Mouse (Mus musculus) midbrain, embryonic 15.5 days (tissue): ENCODE measurements around the gene Bcr. TPM values are rescaled to one million over a fixed set of nuclear protein-coding genes. Genes with fewer than 3 reads are reported as not detected.
"Not testable (repeated sequence)": the region's sequence is repeated elsewhere in the genome, so short reads cannot be mapped to it uniquely, and the experiment has no call there.

Source experiments
- ATAC-seq: fragments of 200-750 bp; cut with Nextera tagmentation; replicated peaks from 2 replicates; pipeline ENCODE4 v1.8.0; 2017; ENCODE audit warnings: moderate TSS enrichment
- H3K27ac ChIP-seq: fragments of 300-500 bp; sonication (generic); 2 replicates; pipeline ENCODE4 v1.5.1; 2015; ENCODE audit warnings: mild to moderate bottlenecking, inconsistent platforms
- H3K27me3 ChIP-seq: fragments of 300-500 bp; sonication (generic); replicated peaks from 2 replicates; pipeline ENCODE4 v1.6.1; 2015; ENCODE audit warnings: inconsistent platforms
- H3K36me3 ChIP-seq: fragments of 300-500 bp; sonication (generic); replicated peaks from 2 replicates; pipeline ENCODE4 v1.6.1; 2015; ENCODE audit warnings: inconsistent platforms
- H3K4me1 ChIP-seq: fragments of 300-500 bp; sonication (generic); 2 replicates; pipeline ENCODE4 v1.6.1; 2015; ENCODE audit warnings: inconsistent platforms
- H3K4me2 ChIP-seq: fragments of 300-500 bp; sonication (generic); 2 replicates; pipeline ENCODE4 v1.6.1; 2015; ENCODE audit warnings: inconsistent platforms, mild to moderate bottlenecking, moderate library complexity
- H3K4me3 ChIP-seq: fragments of 300-500 bp; sonication (generic); 2 replicates; pipeline ENCODE4 v1.5.1; 2015; ENCODE audit warnings: mild to moderate bottlenecking, inconsistent platforms
- H3K9ac ChIP-seq: fragments of 300-500 bp; sonication (generic); 2 replicates; pipeline ENCODE4 v1.6.1; 2015; ENCODE audit warnings: mild to moderate bottlenecking, inconsistent platforms
- H3K9me3 ChIP-seq: fragments of 300-500 bp; sonication (generic); 2 replicates; pipeline ENCODE4 v1.6.1; 2016; ENCODE audit warnings: inconsistent platforms
- whole genome bisulfite sequencing: fragments of 180-500 bp; shearing (Covaris S2); methylation state at CpG from one replicate; pipeline ENCODE4 v1.1.7; 2015; ENCODE audit warnings: mixed read lengths; 5-methylcytosine and 5-hydroxymethylcytosine counted together
- polyA plus RNA-seq: library from polyadenylated mRNA; unstranded; fragments of >200 nt; fragmentation: Nextera tagmentation; extraction: Ambion mirVana; gene quantifications from 2 replicates; pipeline ENCODE4 v1.2.1, GENCODE M21; 2015

Bcr gene
- polyA plus RNA-seq, 1 experiment from 2014 or later, result 19.2 TPM

DNA sequence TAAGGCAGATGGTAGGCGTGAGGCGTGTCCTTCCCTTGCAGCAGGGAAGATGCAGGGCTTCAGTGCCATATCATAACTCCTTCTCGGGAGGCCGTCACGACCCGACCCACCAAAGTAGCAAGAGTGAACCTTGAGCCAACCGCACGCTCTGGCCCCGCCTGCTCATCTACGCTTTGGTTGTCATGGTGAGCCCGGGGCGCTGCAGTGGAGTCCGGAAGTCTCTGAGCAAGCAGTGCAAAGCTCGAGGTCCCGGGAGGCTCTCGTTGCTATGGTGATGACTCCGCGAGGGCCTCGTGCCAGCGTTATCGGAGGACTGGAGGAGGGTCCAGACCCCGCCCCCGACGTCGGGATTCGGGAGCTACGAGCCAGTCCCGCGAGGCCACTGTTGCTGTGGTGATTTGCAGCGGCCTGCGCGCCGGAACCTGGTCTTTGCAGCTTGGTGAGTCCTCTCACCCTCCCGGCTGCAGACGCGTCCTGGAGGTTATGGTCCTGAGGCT is 23.5 kb upstream of the Bcr start, which contains the start of gene Rab36:
Gene Rab36 (plus strand): TSS at position 176 of the 497 bp plus-strand sequence.
- Histone ChIP-seq H3K9me3 (no peaks in the 10 kb centered on the region), H3K36me3 (no peaks in the 10 kb centered on the region), H3K4me1 (peaks cover 45% of the 10 kb centered on the region), H3K4me2 (peak within 1 kb of the TSS; percentile 65), H3K4me3 (peak within 1 kb of the TSS; percentile 44), H3K9ac (peak within 1 kb of the TSS; percentile 37), H3K27ac (peak within 1 kb of the TSS; percentile 86), H3K27me3 (no peaks in the 10 kb centered on the region)
- under 1% methylated on average over 36 of the region's 36 CpGs for WGBS
- ATAC-seq, result peak; percentile 94

DNA sequence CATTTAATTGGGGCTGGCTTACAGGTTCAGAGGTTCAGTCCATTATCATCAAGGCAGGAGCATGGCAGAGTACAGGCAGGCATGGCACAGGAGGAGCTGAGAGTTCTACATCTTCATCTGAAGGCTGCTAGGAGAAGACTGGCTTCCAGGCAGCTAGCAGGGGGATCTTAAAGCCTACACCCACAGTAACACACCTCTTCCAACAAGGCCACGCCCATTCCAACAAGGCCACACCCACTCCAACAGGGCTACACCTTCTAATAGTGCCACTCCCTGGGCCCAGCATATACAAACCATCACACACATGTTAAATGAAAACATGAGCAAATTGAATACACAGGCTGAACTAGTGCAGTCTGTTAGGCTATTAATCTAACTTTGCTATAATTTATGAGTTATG is 18.3 kb upstream of the Bcr start:
- H3K27me3 ChIP-seq, H3K9ac ChIP-seq, H3K4me3 ChIP-seq, ATAC-seq, H3K9me3 ChIP-seq, H3K36me3 ChIP-seq, H3K4me2 ChIP-seq, H3K27ac ChIP-seq: not testable (repeated sequence)
- 24% methylated on average over 1 of the region's 1 CpGs for WGBS
- H3K4me1 ChIP-seq, result peaks cover 18% of the 10 kb centered on the region

DNA sequence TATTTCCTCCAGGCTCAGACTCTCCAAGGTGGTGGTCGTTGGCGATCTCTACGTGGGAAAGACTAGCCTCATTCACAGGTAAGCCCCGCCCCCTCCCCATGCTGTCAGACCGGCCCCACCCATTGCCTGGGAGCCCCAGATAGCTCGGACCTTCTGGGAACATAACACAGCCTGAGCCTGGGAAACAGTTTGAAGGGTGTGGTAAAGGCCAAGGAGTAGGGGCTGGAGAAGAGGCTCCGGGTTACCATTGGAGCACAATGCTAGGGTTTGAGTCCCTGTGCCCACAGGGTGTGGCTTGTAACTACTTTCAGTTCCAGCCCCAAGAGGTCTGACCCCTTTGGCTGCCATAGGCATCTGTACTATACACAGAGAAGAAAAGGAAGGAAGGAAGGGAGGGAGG is 15.9 kb upstream of the Bcr start:
- H3K4me1 ChIP-seq, result peaks cover 4% of the 10 kb centered on the region; the same call in 1 of the 2 replicates
- WGBS, result 46% methylated on average over 7 of the region's 7 CpGs

DNA sequence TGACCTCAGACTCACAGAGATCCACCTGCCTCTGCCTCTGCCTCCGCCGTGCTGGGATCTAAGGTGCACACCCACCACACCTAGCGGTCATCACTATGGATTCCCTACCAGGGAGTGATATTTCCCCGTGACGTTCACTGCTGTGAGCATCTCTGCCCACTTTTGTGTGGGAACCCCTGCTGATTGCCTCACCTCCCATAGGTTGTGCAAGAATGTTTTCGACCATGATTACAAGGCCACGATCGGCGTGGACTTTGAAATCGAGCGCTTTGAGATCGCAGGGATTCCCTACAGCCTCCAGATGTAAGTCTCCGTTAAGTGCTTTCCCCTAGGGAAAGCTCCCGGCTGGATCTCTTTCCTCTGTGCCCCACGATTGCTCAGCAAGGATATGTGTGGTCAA is 14.6 kb upstream of the Bcr start:
- Histone ChIP-seq H3K27me3 (no peaks in the 10 kb centered on the region), H3K9me3 (no peaks in the 10 kb centered on the region), H3K9ac (no peak overlapping the region), H3K36me3 (0 out of 2 replicates have a peak, but pooled peaks cover 4% of the 10 kb centered on the region), H3K4me1 (peaks cover 4% of the 10 kb centered on the region; the same call in 1 of the 2 replicates), H3K27ac (no peak overlapping the region), H3K4me3 (no peak overlapping the region), H3K4me2 (no peak overlapping the region)
- no peak for ATAC-seq
- 90% methylated on average over 15 of the region's 15 CpGs for WGBS

More for the DNA sequence above, 15.9 kb upstream of the Bcr start:
- no peaks in the 10 kb centered on the region for H3K9me3 ChIP-seq
- H3K4me2 ChIP-seq, result no peak overlapping the region
- H3K9ac ChIP-seq, result no peak overlapping the region
- H3K4me3 ChIP-seq, result no peak overlapping the region
- H3K36me3 ChIP-seq, result 0 out of 2 replicates have a peak, but pooled peaks cover 4% of the 10 kb centered on the region
- no peak for ATAC-seq
- no peak overlapping the region for H3K27ac ChIP-seq
- H3K27me3 ChIP-seq, result no peaks in the 10 kb centered on the region

DNA sequence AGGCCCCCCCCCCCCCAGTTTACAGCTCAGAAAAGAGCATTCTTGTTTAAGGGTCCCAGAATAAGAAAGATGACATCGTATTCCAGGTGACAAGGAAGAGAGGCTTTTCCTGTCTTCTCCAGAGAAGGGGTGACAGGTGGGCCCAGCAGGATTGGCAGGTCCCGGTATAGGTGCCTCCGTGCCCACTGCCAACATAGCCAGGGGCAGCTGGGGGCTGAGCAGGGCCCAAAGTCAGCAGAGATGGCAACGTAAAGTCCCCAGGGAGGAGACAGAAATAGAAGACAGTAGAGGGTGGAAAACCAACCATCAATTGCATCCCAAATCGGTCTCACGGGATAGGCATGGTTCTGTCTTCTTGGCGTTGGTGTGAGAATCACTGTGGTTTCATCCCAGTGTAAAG is 11.7 kb upstream of the Bcr start:
- Histone ChIP-seq H3K9me3 (no peaks in the 10 kb centered on the region), H3K4me1 (no peaks in the 10 kb centered on the region), H3K27ac (no peak overlapping the region), H3K4me2 (no peak overlapping the region), H3K36me3 (0 out of 2 replicates have a peak, but pooled peaks cover 4% of the 10 kb centered on the region), H3K9ac (no peak overlapping the region), H3K4me3 (no peak overlapping the region), H3K27me3 (no peaks in the 10 kb centered on the region)
- 91% methylated on average over 7 of the region's 7 CpGs for WGBS
- ATAC-seq, result no peak

DNA sequence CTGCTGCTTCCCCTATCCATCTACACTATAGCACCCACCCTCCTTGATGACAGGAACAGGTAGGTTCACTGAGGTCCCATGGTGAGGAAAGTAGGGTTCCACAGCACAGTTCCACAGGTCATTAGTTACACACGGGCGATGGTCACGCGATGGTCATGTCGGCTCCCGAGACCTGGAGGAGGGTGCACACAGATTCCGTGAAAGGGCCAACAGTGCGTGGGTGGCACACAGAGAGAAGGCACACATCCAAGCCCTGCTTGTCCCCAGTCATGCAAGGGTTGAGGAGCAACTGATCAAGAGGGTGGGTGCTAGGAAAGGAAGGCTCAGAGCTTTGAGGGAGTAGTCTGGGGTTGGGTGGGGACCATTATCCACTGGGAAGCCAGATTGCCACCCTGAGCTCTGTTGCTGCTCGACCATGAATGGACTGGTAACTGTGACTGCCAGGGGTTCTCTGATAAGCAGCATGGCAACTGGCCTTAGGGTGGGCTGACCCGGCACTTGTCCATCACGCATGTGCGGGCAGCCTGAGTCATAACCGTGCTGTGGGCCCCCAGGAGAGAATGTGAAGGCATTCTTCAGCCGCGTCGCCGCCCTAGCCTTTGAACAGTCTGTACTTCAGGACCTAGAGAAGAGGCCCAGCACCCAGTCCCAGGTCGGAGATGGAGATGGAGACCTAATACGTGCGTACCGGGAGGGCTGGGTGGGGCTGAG is 8.9 kb upstream of the Bcr start:
- Histone ChIP-seq H3K9me3 (no peaks in the 10 kb centered on the region), H3K4me2 (no peak overlapping the region), H3K27me3 (no peaks in the 10 kb centered on the region), H3K27ac (no peak overlapping the region), H3K4me3 (no peak overlapping the region), H3K9ac (no peak overlapping the region), H3K36me3 (no peaks in the 10 kb centered on the region), H3K4me1 (peaks cover 14% of the 10 kb centered on the region)
- ATAC-seq, result no peak
- 95% methylated on average over 21 of the region's 21 CpGs for WGBS

DNA sequence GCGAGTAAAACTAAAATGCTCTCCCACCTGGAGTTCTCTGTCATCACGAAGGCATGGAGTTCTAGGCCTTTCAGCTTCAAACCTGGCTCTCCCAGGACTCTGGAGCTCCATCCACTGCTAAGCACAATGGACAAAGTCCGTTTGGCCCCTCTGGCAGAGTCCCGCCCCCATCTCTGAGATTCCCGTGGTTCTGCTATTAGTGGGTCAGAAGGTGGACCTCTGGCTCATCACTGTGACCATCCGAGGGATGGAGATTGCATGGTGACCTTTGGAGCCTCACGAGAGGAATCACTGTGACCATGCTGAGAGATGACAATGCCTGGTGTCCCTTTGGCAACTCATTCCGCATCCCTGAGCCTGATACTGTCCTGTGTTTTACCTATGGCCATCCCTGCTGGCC is 7.5 kb upstream of the Bcr start:
- Histone ChIP-seq H3K36me3 (no peaks in the 10 kb centered on the region), H3K27ac (no peak overlapping the region), H3K9ac (no peak overlapping the region), H3K27me3 (no peaks in the 10 kb centered on the region), H3K4me3 (no peak overlapping the region), H3K4me1 (peaks cover 15% of the 10 kb centered on the region), H3K4me2 (no peak overlapping the region), H3K9me3 (no peaks in the 10 kb centered on the region)
- WGBS, result 80% methylated on average over 8 of the region's 8 CpGs
- no peak for ATAC-seq

DNA sequence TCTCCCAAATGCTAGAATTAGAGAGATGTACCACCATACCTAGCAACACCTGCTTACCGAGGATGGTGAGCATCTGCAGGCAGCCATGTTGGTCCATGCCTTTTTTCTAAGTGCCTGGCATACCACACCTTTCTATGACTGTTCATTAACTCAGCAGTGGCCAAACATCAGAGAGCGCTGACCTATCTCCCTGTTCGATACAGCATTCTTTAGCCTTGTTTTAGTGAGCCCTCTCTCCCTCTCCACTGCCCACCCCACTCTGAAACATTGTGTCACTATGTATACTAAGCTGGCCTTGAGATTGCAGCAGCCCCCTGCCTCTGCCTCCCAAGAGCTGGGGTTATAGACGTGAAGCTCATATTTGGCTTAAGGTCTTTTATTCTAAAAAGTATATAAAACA is 6.7 kb upstream of the Bcr start:
- Histone ChIP-seq H3K4me1 (peaks cover 16% of the 10 kb centered on the region), H3K36me3 (no peaks in the 10 kb centered on the region), H3K4me3 (no peak overlapping the region), H3K27ac (no peak overlapping the region), H3K27me3 (no peaks in the 10 kb centered on the region), H3K4me2 (no peak overlapping the region), H3K9me3 (no peaks in the 10 kb centered on the region), H3K9ac (no peak overlapping the region)
- WGBS, result 88% methylated on average over 4 of the region's 4 CpGs
- no peak for ATAC-seq

DNA sequence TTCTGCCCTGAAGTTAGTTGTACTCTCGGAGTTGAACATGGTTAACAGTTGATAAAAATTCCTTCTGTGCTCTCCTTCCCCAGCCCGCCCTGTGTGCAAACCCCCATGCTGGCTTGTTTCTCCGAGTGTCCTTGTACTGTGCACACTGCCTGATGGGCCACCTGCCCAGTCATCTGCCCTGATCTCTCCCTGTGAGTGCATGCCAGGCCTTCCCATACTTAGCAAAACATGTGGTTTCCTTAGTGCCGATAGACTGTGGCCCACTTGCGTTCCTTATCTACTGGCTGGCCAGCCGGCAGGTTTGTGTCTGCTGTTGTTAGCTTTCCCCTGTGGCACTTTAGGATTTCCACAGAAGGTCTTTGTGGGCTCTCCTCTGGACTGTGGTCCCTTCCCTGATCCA is 6.3 kb upstream of the Bcr start:
- no peaks in the 10 kb centered on the region for H3K36me3 ChIP-seq
- peaks cover 20% of the 10 kb centered on the region for H3K4me1 ChIP-seq
- H3K4me3 ChIP-seq, result no peak overlapping the region
- H3K27ac ChIP-seq, result no peak overlapping the region
- H3K9me3 ChIP-seq, result no peaks in the 10 kb centered on the region
- no peaks in the 10 kb centered on the region for H3K27me3 ChIP-seq
- no peak overlapping the region for H3K9ac ChIP-seq
- no peak for ATAC-seq
- no peak overlapping the region for H3K4me2 ChIP-seq
- WGBS, result 82% methylated on average over 6 of the region's 6 CpGs

DNA sequence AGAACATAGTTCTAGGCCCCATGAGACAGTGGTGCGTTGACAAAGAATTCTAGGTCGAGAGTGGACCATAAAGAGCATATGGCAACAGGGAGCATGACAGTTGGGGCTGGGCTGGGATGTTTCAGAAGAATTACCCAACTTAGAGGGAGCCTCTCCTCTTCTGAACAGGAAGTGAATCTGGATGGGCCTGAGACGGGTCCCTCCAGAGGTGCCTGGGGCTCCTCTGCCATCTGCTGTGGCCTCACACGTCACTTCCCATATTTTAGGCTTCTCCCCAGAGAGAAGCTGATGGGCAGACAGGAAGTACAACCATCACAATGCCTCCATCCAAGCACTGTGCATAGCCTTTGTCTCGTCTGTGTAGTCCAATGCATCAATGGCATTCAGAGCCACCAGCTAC is 4.7 kb upstream of the Bcr start:
- H3K27ac ChIP-seq, result no peak overlapping the region
- no peaks in the 10 kb centered on the region for H3K9me3 ChIP-seq
- ATAC-seq, result no peak
- H3K36me3 ChIP-seq, result no peaks in the 10 kb centered on the region
- no peaks in the 10 kb centered on the region for H3K27me3 ChIP-seq
- H3K9ac ChIP-seq, result no peak overlapping the region
- peaks cover 29% of the 10 kb centered on the region for H3K4me1 ChIP-seq
- WGBS, result 53% methylated on average over 5 of the region's 5 CpGs
- no peak overlapping the region for H3K4me2 ChIP-seq
- H3K4me3 ChIP-seq, result no peak overlapping the region

DNA sequence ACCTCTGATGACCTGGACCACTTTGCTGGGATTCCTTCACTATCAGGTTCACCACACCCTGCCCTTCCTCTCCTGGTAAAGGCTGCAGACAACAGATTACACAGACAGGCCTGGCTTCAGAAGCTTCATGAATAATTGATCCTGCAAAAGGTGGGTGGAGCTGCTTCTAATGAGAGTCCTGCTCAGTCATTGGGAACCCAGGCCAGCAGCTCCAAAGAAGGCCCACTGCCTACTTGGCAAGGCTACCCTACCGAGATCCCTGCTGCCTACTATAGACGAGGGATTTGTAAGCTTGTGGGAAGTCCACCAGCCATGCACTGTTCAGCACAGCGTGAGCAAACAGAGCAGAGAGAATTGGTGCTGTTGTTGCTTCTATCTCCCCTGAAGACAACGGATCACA is 4.1 kb upstream of the Bcr start:
- Histone ChIP-seq H3K4me1 (peaks cover 29% of the 10 kb centered on the region), H3K4me3 (no peak overlapping the region), H3K36me3 (no peaks in the 10 kb centered on the region), H3K4me2 (no peak overlapping the region), H3K9me3 (no peaks in the 10 kb centered on the region), H3K27me3 (no peaks in the 10 kb centered on the region), H3K27ac (0 out of 2 replicates have a peak overlapping the region, but pooled peaks have one; percentile 19), H3K9ac (no peak overlapping the region)
- WGBS, result 3% methylated on average over 4 of the region's 4 CpGs
- 0 out of 2 replicates have a peak, but pooled peaks have one; percentile 4 for ATAC-seq

DNA sequence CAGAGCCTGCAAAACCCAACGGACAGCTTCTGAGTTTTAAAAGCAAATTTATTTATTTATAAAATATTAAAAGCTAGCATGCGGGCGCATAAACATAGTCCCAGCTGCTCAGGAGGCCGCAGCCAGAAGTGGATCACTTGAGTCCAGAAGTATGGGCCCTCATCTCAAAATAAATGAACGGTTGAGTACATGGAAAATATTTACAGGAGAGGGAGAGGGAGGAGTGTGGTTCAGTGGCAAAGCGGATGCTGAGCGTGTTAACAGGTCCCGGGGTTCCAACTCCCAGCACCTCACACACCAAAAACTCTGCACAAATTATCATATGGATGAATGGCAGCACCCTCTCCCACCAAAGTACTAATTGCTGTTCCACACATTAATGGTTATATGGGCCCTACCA is 2.1 kb upstream of the Bcr start:
- Histone ChIP-seq H3K4me1 (peaks cover 50% of the 10 kb centered on the region), H3K27ac (no peak overlapping the region), H3K36me3 (no peaks in the 10 kb centered on the region), H3K4me2 (no peak overlapping the region), H3K4me3 (no peak overlapping the region), H3K9ac (no peak overlapping the region), H3K9me3 (no peaks in the 10 kb centered on the region), H3K27me3 (no peaks in the 10 kb centered on the region)
- 68% methylated on average over 8 of the region's 8 CpGs for WGBS
- ATAC-seq, result no peak
